Mouse (Mus musculus) myocyte (in vitro differentiated cells): ENCODE measurements around the gene Camk2n2. TPM values are rescaled to one million over a fixed set of nuclear protein-coding genes. Genes with fewer than 3 reads are reported as not detected.

Source experiments
- H3K27me3 ChIP-seq: one replicate; pipeline ENCODE4 v1.6.1; 2011; ENCODE audit not compliant: control insufficient read depth, insufficient read depth, insufficient read length
- H3K36me3 ChIP-seq: one replicate; pipeline ENCODE4 v1.6.1; 2011; ENCODE audit not compliant: control insufficient read depth, insufficient read depth
- H3K4me2 ChIP-seq: one replicate; pipeline ENCODE4 v1.6.1; 2011; ENCODE audit warnings: low read depth, control low read depth
- H3K4me3 ChIP-seq: one replicate; pipeline ENCODE4 v1.5.1; 2011; ENCODE audit warnings: mild to moderate bottlenecking, control low read depth, moderate library complexity
- H3K79me2 ChIP-seq: one replicate; pipeline ENCODE4 v1.6.1; 2011; ENCODE audit not compliant: control insufficient read depth, insufficient read depth
- H3ac ChIP-seq: one replicate; pipeline ENCODE4 v1.6.1; 2011; ENCODE audit not compliant: control insufficient read depth, insufficient read length
- CEBPB ChIP-seq: IDR thresholded peaks from 2 replicates; pipeline ENCODE4 v1.6.1; 2011; ENCODE audit warnings: mild to moderate bottlenecking, moderate library complexity; ENCODE audit not compliant: poor library complexity, insufficient read depth, severe bottlenecking
- E2F4 ChIP-seq: IDR thresholded peaks from one replicate; pipeline ENCODE4 v1.6.1; 2011; ENCODE audit warnings: mild to moderate bottlenecking, control low read depth, moderate library complexity; ENCODE audit not compliant: insufficient read depth
- MAX ChIP-seq: IDR thresholded peaks from one replicate; pipeline ENCODE4 v1.6.1; 2011; ENCODE audit warnings: low read depth, mild to moderate bottlenecking, control low read depth
- MYOD1 ChIP-seq, 3 experiments: IDR thresholded peaks; one replicate each; pipeline ENCODE4 v1.6.1; 2011; ENCODE audit warnings: control low read depth in 2 of 3, low read depth in 2 of 3, mild to moderate bottlenecking in 2 of 3, moderate library complexity in 1 of 3; ENCODE audit not compliant: insufficient read length in 2 of 3, control insufficient read depth in 1 of 3
- MYOG ChIP-seq, 3 experiments: IDR thresholded peaks; one replicate each; pipeline ENCODE4 v1.6.1; 2011; ENCODE audit warnings: control low read depth in 2 of 3, low read depth in 2 of 3, mild to moderate bottlenecking in 2 of 3; ENCODE audit not compliant: insufficient read length in 2 of 3, control insufficient read depth in 1 of 3, insufficient read depth in 1 of 3
- POLR2A ChIP-seq: IDR thresholded peaks from one replicate; pipeline ENCODE4 v1.6.1; 2011; ENCODE audit warnings: low read depth, mild to moderate bottlenecking, control low read depth, moderate library complexity; ENCODE audit not compliant: insufficient read length
- POLR2AphosphoS2 ChIP-seq: IDR thresholded peaks from one replicate; pipeline ENCODE4 v1.6.1; 2011; ENCODE audit warnings: low read depth, control low read depth; ENCODE audit not compliant: insufficient read length
- REST ChIP-seq: IDR thresholded peaks from one replicate; pipeline ENCODE4 v1.6.1; 2011; ENCODE audit warnings: mild to moderate bottlenecking, control low read depth, moderate library complexity; ENCODE audit not compliant: insufficient read depth, insufficient read length
- SRF ChIP-seq: IDR thresholded peaks from one replicate; pipeline ENCODE4 v1.6.1; 2011; ENCODE audit warnings: low read depth; ENCODE audit not compliant: control insufficient read depth, insufficient read length
- TCF12 ChIP-seq: IDR thresholded peaks from one replicate; pipeline ENCODE4 v1.6.1; 2011; ENCODE audit warnings: mild to moderate bottlenecking, control low read depth; ENCODE audit not compliant: poor library complexity, insufficient read depth, severe bottlenecking
- TCF3 ChIP-seq: IDR thresholded peaks from one replicate; pipeline ENCODE4 v1.6.1; 2011; ENCODE audit warnings: low read depth, control low read depth; ENCODE audit not compliant: insufficient read length
- USF1 ChIP-seq: IDR thresholded peaks from one replicate; pipeline ENCODE4 v1.6.1; 2011; ENCODE audit warnings: low read depth, mild to moderate bottlenecking, control low read depth, moderate library complexity
- polyA plus RNA-seq: library from polyadenylated mRNA; unstranded; fragments of >200 nt; fragmentation: generic; extraction: Trizol; gene quantifications from one replicate; pipeline ENCODE4 v1.2.1, GENCODE M21; 2012; ENCODE audit warnings: missing spikeins

Gene Camk2n2
- polyA plus RNA-seq, 1 experiment: 9.4 TPM

- Histone ChIP-seq H3K4me3 (no peak overlapping the region), H3K79me2 (no peaks in the 10 kb centered on the region), H3K4me2 (no peak overlapping the region), H3ac (no peak overlapping the region), H3K27me3 (peaks cover 45% of the 10 kb centered on the region), H3K36me3 (no peaks in the 10 kb centered on the region)
- TF ChIP-seq SRF (no peak), CEBPB (no peak), MYOD1 (IDR thresholded peaks at IDR 0.05; ENCODE audit: control insufficient read depth in 1 of 3, insufficient read length in 2 of 3, low read depth in 2 of 3) (no peak), MAX (no peak), TCF12 (no peak), E2F4 (no peak), USF1 (no peak), MYOG (IDR thresholded peaks at IDR 0.05; ENCODE audit: control insufficient read depth in 1 of 3, insufficient read depth in 1 of 3, insufficient read length in 2 of 3, low read depth in 2 of 3) (no peak), POLR2A (no peak), REST (no peak), TCF3 (no peak), POLR2AphosphoS2 (no peak)
Observed at GRCm38 (mm10) chr16:20595737-20596136, 25.4 kb downstream of the Camk2n2 start.

GRCm38 (mm10) chr16:20595060-20595673, 25.9 kb downstream of the Camk2n2 start:
- Histone ChIP-seq H3K27me3 (peaks cover 51% of the 10 kb centered on the region), H3K79me2 (no peaks in the 10 kb centered on the region), H3K4me2 (no peak overlapping the region), H3K4me3 (no peak overlapping the region), H3K36me3 (no peaks in the 10 kb centered on the region), H3ac (no peak overlapping the region)
- TF ChIP-seq TCF3: no peak
- no peak for TF ChIP-seq SRF
- no peak for TF ChIP-seq E2F4
- TF ChIP-seq MYOG (IDR thresholded peaks at IDR 0.05; ENCODE audit: control insufficient read depth in 1 of 3, insufficient read depth in 1 of 3, insufficient read length in 2 of 3, low read depth in 2 of 3): no peak
- TF ChIP-seq TCF12: no peak
- no peak for TF ChIP-seq REST
- no peak for TF ChIP-seq POLR2A
- no peak for TF ChIP-seq MYOD1 (IDR thresholded peaks at IDR 0.05; ENCODE audit: control insufficient read depth in 1 of 3, insufficient read length in 2 of 3, low read depth in 2 of 3)
- TF ChIP-seq MAX: no peak
- no peak for TF ChIP-seq USF1
- no peak for TF ChIP-seq POLR2AphosphoS2
- TF ChIP-seq CEBPB: no peak

GRCm38 (mm10) chr16:20591076-20591705, 29.9 kb downstream of the Camk2n2 start:
- Histone ChIP-seq H3K79me2 (no peaks in the 10 kb centered on the region), H3ac (no peak overlapping the region), H3K27me3 (peaks cover 47% of the 10 kb centered on the region), H3K36me3 (no peaks in the 10 kb centered on the region), H3K4me3 (no peak overlapping the region), H3K4me2 (no peak overlapping the region)
- TF ChIP-seq SRF (no peak), REST (no peak), MAX (no peak)

- Histone ChIP-seq H3K4me3 (no peak overlapping the region), H3K27me3 (peaks cover 43% of the 10 kb centered on the region)
- no peak for TF ChIP-seq MYOD1 (IDR thresholded peaks at IDR 0.05; ENCODE audit: control insufficient read depth in 1 of 3, insufficient read length in 2 of 3, low read depth in 2 of 3)
- TF ChIP-seq REST: no peak
- TF ChIP-seq SRF: no peak
- TF ChIP-seq TCF12: no peak
- no peak for TF ChIP-seq E2F4
- no peak for TF ChIP-seq POLR2A
- TF ChIP-seq MAX: no peak
- no peak for TF ChIP-seq USF1
- TF ChIP-seq MYOG (IDR thresholded peaks at IDR 0.05; ENCODE audit: control insufficient read depth in 1 of 3, insufficient read depth in 1 of 3, insufficient read length in 2 of 3, low read depth in 2 of 3): no peak
- no peak for TF ChIP-seq POLR2AphosphoS2
- no peak for TF ChIP-seq TCF3
- TF ChIP-seq CEBPB: no peak
Observed at GRCm38 (mm10) chr16:20590680-20591038, 30.4 kb downstream of the Camk2n2 start.

More at GRCm38 (mm10) chr16:20590680-20591038, 30.4 kb downstream of the Camk2n2 start:
- H3K4me2 ChIP-seq: no peak overlapping the region
- H3ac ChIP-seq: no peak overlapping the region
- no peaks in the 10 kb centered on the region for H3K79me2 ChIP-seq
- H3K36me3 ChIP-seq: no peaks in the 10 kb centered on the region
